Mouse (Mus musculus) forebrain, embryonic 15.5 days (tissue): Measurements from ENCODE around the gene Nfia. TPM values are rescaled to one million over a fixed set of nuclear protein-coding genes. Genes with fewer than 3 reads are reported as not detected.
A peak's percentile ranks its signal among the peaks of the same experiment; 100 is the strongest.

Experiments
- ATAC-seq: fragments of 200-750 bp; cut with Nextera tagmentation; replicated peaks from 2 replicates; pipeline ENCODE4 v1.8.0; 2017; ENCODE audit warnings: mild to moderate bottlenecking, moderate TSS enrichment, moderate library complexity
- H3K27ac ChIP-seq: fragments of 300-500 bp; sonication (generic); replicated peaks from 2 replicates; pipeline ENCODE4 v1.5.1; 2015; ENCODE audit warnings: mild to moderate bottlenecking, inconsistent platforms
- H3K27me3 ChIP-seq: fragments of 300-500 bp; sonication (generic); 2 replicates; pipeline ENCODE4 v1.6.1; 2015; ENCODE audit warnings: inconsistent platforms
- H3K36me3 ChIP-seq: fragments of 300-500 bp; sonication (generic); 2 replicates; pipeline ENCODE4 v1.6.1; 2015; ENCODE audit warnings: mild to moderate bottlenecking, inconsistent platforms
- H3K4me1 ChIP-seq: fragments of 300-500 bp; sonication (generic); 2 replicates; pipeline ENCODE4 v1.6.1; 2015; ENCODE audit warnings: inconsistent platforms
- H3K4me2 ChIP-seq: fragments of 300-500 bp; sonication (generic); replicated peaks from 2 replicates; pipeline ENCODE4 v1.6.1; 2015; ENCODE audit warnings: mild to moderate bottlenecking, inconsistent platforms
- H3K4me3 ChIP-seq: fragments of 300-500 bp; sonication (generic); 2 replicates; pipeline ENCODE4 v1.5.1; 2015; ENCODE audit warnings: mild to moderate bottlenecking, inconsistent platforms
- H3K9ac ChIP-seq: fragments of 300-500 bp; sonication (generic); replicated peaks from 2 replicates; pipeline ENCODE4 v1.6.1; 2015; ENCODE audit warnings: mild to moderate bottlenecking, inconsistent platforms
- H3K9me3 ChIP-seq: fragments of 300-500 bp; sonication (generic); 2 replicates; pipeline ENCODE4 v1.6.1; 2016; ENCODE audit warnings: inconsistent platforms
- WGBS: fragments of 180-500 bp; shearing (Covaris S2); methylation state at CpG from one replicate; pipeline ENCODE4 v1.1.7; 2015; ENCODE audit warnings: mixed read lengths; 5-methylcytosine and 5-hydroxymethylcytosine counted together
- polyA plus RNA-seq: library from polyadenylated mRNA; unstranded; fragments of >200 nt; fragmentation: Nextera tagmentation; extraction: Ambion mirVana; gene quantifications from 2 replicates; pipeline ENCODE4 v1.2.1, GENCODE M21; 2015

Nfia gene
- polyA plus RNA-seq, 1 experiment from 2014 or later, result 98.3 TPM

DNA sequence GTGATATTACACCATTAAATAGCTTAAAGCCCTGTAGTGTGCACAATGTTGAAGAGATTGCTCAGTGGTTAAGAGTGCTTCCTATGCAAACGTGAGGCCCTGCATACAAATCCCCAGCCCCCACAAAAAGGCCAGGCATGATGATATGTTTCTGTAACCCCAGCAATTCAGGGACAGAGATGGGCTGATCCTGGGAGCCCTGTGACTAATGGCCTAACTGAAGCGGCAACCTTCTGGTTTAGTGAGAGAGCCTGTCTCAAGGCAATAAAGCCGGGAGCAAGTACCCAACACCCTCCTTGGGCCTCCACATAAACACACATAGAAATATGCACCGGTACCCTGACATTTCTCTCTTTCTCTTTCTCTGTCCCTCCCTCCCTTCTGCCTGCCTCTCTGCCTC lies 153.1 kb downstream of the Nfia start:
- H3K4me3 ChIP-seq, result no peak overlapping the region
- no peak overlapping the region for H3K9ac ChIP-seq
- no peaks in the 10 kb centered on the region for H3K36me3 ChIP-seq
- H3K4me1 ChIP-seq, result peaks cover 59% of the 10 kb centered on the region
- 43% methylated on average over 4 of the region's 4 CpGs for WGBS
- no peaks in the 10 kb centered on the region for H3K27me3 ChIP-seq
- peak overlapping the region; percentile 52 for H3K27ac ChIP-seq
- no peak overlapping the region for H3K4me2 ChIP-seq
- H3K9me3 ChIP-seq, result no peaks in the 10 kb centered on the region
- ATAC-seq, result no peak

DNA sequence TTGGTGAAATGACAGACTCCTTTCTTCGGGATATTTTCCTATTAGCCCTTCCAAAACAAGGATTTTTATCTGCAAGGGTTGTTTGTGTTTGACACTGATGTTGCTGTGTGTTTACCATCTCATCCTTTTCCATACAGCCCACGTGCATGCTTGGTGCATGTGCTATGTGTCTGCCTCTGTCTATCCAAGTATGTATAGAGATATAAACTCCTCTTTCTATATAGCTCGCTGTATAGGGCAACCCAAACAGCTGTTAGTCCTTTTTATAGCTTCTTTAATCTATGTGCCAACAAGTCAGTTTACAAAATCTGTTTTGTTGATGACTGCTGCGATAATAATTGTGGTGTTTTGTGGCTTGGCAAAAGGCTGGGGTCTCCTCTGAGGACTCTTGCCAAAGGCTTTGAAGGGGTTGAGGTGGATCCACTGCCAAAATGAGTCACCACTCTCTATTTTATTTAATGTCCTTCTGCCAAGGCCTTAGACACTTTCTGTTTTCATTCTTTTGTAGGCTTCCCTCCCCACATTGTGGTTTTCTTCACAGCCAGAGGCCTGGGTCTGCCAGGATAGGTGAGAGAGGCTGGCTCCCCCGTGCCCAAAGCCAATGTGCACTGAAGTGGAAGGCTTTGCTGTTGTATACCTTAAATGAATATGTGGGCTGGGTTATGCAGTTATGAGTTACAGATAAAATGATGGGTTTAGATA lies 154.2 kb downstream of the Nfia start:
- Histone ChIP-seq H3K27ac (peak overlapping the region; percentile 70), H3K4me1 (peaks cover 58% of the 10 kb centered on the region), H3K9me3 (no peaks in the 10 kb centered on the region), H3K27me3 (no peaks in the 10 kb centered on the region), H3K36me3 (no peaks in the 10 kb centered on the region), H3K4me2 (no peak overlapping the region), H3K4me3 (no peak overlapping the region), H3K9ac (no peak overlapping the region)
- WGBS, result 37% methylated on average over 5 of the region's 5 CpGs
- peak; percentile 70 for ATAC-seq

DNA sequence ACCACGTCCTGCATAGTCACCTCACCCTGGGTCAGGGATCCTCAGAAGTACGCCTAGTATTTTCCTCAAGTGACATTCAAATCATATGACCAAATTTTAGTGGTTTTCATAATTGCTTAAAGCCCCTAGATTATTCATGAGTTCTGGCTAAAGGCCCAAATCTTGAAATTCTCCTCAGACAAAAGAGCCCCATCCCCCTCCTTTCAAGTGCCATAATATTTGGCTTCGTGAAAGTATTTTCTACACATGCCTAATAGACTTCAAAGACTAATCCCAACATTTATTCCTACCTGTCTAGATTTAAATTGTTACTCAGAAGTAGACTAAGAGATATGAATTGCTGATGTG lies 154.7 kb downstream of the Nfia start:
- ATAC-seq, result no peak
- H3K4me3 ChIP-seq, result no peak overlapping the region
- WGBS, result 34% methylated on average over 3 of the region's 3 CpGs
- H3K4me1 ChIP-seq, result peaks cover 61% of the 10 kb centered on the region
- no peaks in the 10 kb centered on the region for H3K9me3 ChIP-seq
- H3K4me2 ChIP-seq, result no peak overlapping the region
- no peak overlapping the region for H3K9ac ChIP-seq
- no peaks in the 10 kb centered on the region for H3K27me3 ChIP-seq
- peak overlapping the region; percentile 70 for H3K27ac ChIP-seq
- H3K36me3 ChIP-seq, result no peaks in the 10 kb centered on the region

DNA sequence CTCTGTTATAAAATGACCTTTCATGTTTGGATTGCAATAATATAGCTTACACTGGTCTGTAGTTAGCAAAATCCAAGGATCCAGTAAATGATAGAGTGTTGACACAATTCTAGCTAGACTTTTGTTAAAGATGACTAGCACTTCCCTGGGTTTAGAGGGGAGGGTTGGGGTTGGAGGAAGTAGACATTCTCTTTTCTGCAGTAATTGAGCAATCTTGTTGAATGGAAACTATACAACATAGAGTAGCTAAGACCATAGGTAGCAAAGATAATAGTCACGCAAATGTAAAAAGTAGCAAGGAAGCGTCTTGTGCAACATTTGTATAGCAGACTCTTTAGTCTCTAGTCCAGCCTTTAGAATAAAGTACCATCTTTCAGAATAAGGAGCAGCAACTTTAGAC lies 163.8 kb downstream of the Nfia start:
- H3K9me3 ChIP-seq, result no peaks in the 10 kb centered on the region
- ATAC-seq, result no peak
- H3K27me3 ChIP-seq, result no peaks in the 10 kb centered on the region
- no peak overlapping the region for H3K9ac ChIP-seq
- no peak overlapping the region for H3K4me3 ChIP-seq
- H3K36me3 ChIP-seq, result no peaks in the 10 kb centered on the region
- peaks cover 46% of the 10 kb centered on the region for H3K4me1 ChIP-seq
- 77% methylated on average over 2 of the region's 2 CpGs for WGBS
- no peak overlapping the region for H3K4me2 ChIP-seq
- H3K27ac ChIP-seq, result no peak overlapping the region; the same call in 1 of the 2 replicates

DNA sequence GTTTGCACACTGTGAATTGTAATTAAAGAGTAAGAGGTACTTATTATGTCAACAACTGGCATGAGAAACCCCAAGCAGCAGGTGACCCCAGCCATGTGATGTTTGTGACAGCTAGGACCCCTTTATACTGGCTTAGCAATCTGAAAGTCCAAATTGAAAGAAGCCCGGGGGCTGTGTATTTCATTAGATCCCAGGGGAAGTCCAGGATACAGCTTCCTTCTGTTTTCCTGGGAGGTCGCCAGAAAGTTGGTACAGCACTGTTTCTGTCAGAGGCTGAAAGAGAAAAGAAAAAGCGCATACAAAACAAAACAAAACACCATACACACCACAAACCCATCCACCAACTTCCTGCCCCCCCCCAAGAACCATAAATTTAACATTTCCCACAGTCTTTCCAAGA lies 164.4 kb downstream of the Nfia start:
- no peak overlapping the region for H3K4me2 ChIP-seq
- no peaks in the 10 kb centered on the region for H3K27me3 ChIP-seq
- H3K36me3 ChIP-seq, result no peaks in the 10 kb centered on the region
- WGBS, result 25% methylated on average over 3 of the region's 3 CpGs
- no peak overlapping the region for H3K9ac ChIP-seq
- ATAC-seq, result peak; percentile 75
- H3K9me3 ChIP-seq, result no peaks in the 10 kb centered on the region
- no peak overlapping the region; the same call in 1 of the 2 replicates for H3K27ac ChIP-seq
- H3K4me1 ChIP-seq, result peaks cover 46% of the 10 kb centered on the region
- no peak overlapping the region for H3K4me3 ChIP-seq

DNA sequence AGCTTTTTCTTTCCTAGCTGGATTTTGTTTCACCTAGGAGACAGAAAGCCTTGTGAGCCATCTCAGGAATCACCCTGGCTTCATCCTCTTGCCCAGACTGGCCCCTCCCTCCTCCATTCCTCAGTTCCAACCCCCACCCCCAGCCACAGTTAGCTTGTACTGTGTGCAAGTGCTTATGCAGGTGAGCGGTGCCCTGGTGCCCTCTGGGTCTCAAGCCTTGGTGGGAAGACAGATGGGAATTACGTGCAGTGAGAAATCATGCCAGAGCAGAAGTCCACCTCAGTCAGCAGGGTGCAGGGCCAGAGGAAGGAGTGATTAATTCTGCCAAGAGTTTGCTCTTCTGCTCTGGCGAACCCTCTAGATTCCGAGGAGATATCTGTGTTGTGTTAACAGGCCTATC lies 167.0 kb downstream of the Nfia start:
- 55% methylated on average over 4 of the region's 4 CpGs for WGBS
- no peaks in the 10 kb centered on the region for H3K27me3 ChIP-seq
- H3K27ac ChIP-seq, result no peak overlapping the region
- H3K9ac ChIP-seq, result no peak overlapping the region
- H3K4me1 ChIP-seq, result peaks cover 43% of the 10 kb centered on the region
- ATAC-seq, result no peak
- H3K4me2 ChIP-seq, result no peak overlapping the region
- no peak overlapping the region for H3K4me3 ChIP-seq
- H3K9me3 ChIP-seq, result no peaks in the 10 kb centered on the region
- H3K36me3 ChIP-seq, result no peaks in the 10 kb centered on the region

DNA sequence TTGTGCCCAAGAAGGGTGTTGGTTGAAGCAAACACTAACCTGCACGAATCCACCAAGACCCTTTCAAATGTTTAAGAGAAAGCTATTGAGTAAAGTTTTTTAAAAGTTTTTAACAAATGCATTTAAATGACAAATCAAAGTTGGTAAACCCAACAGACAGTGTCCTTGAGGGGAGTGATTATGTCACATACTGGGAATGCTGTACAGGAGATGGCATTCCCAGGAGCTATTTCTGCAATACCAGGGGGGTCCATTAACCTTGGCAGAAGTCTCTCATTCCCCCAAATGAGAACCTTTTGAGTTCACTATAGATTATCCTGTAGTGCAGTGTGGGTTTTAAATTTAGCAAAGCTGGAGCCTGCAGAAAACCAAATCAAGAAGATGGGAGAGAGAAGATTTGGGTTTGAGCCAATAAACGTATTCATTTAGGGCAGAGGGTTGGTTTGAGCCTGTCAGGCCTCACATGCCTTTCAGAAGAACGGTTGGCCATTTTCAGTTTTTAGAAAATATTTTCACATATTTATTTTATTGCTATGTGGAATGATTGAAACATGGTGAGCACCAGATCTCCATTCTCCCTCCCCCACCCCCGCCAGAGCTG lies 167.5 kb downstream of the Nfia start:
- no peak overlapping the region for H3K27ac ChIP-seq
- 69% methylated on average over 4 of the region's 4 CpGs for WGBS
- H3K4me2 ChIP-seq, result no peak overlapping the region
- H3K27me3 ChIP-seq, result no peaks in the 10 kb centered on the region
- ATAC-seq, result no peak
- no peaks in the 10 kb centered on the region for H3K36me3 ChIP-seq
- peaks cover 40% of the 10 kb centered on the region for H3K4me1 ChIP-seq
- no peak overlapping the region for H3K9ac ChIP-seq
- H3K4me3 ChIP-seq, result no peak overlapping the region
- no peaks in the 10 kb centered on the region for H3K9me3 ChIP-seq

DNA sequence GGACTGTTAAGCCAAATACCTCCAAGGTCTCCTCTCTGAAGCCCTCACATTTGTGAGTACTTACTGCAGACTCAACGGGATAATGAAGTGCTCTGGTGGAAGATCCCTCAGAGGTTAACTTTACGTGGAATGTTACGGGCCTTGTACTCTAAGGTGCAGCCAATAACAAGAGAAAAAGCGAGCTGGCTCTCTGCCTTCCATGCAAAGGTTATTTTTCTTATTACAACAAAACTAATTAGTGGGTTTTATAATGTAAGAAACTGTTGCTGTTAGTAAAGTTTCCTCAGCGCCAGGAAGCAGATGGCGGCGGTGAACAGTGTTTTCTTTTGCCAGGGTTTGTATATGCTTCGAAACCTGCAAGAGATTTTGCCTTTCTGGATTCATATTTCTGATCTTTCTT lies 169.1 kb downstream of the Nfia start:
- Histone ChIP-seq H3K9ac (no peak overlapping the region), H3K4me1 (peaks cover 26% of the 10 kb centered on the region), H3K4me3 (no peak overlapping the region)

DNA sequence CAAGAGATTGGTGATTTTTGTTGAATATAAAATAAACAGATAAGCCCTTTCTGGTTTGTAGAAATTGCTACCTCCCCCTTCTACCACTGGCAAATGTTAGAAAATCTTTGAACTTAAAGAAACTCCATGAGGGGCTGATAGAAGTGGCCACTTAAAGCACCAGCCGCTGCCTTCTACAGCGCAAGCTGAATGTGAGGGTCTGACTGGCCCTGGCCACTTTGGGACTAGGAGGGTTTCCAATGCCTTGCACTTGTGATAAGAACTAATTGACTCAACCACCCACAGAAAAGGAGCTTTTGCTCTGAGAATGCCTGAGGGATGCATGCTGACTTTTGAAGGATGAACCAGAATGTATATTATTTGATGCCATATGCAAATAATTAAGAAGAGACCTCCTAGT lies 171.8 kb downstream of the Nfia start:
- no peak overlapping the region for H3K4me2 ChIP-seq
- H3K9ac ChIP-seq, result no peak overlapping the region
- H3K36me3 ChIP-seq, result no peaks in the 10 kb centered on the region
- H3K27me3 ChIP-seq, result no peaks in the 10 kb centered on the region
- no peak for ATAC-seq
- H3K4me1 ChIP-seq, result peaks cover 35% of the 10 kb centered on the region
- no peak overlapping the region for H3K4me3 ChIP-seq
- 84% methylated on average over 2 of the region's 2 CpGs for WGBS
- H3K9me3 ChIP-seq, result no peaks in the 10 kb centered on the region
- no peak overlapping the region for H3K27ac ChIP-seq

More for the DNA sequence above, 169.1 kb downstream of the Nfia start:
- no peak for ATAC-seq
- no peak overlapping the region for H3K4me2 ChIP-seq
- no peaks in the 10 kb centered on the region for H3K9me3 ChIP-seq
- H3K36me3 ChIP-seq, result no peaks in the 10 kb centered on the region
- no peaks in the 10 kb centered on the region for H3K27me3 ChIP-seq
- H3K27ac ChIP-seq, result no peak overlapping the region
- WGBS, result 56% methylated on average over 8 of the region's 8 CpGs

DNA sequence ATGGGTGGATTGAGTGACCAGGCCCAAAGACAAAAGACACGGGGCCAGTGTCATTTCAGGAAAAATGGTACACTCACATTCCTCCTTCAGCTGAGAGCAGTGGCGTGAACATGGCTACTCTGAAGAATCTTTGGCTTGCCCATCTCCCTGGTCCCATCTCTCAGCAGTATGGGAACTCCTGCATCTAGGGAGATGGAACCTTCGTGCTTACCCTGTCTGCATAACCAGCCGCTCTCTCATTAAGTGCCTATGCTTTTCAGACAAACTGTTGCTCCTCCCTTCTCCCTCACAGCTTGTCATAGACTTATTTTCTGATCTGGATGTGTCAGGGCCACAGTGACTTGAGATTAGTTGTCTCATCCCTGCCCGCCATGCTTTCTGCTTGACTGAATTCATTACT lies 174.9 kb downstream of the Nfia start:
- no peak overlapping the region for H3K4me2 ChIP-seq
- H3K9me3 ChIP-seq, result no peaks in the 10 kb centered on the region
- WGBS, result 47% methylated on average over 5 of the region's 5 CpGs
- ATAC-seq, result no peak
- H3K36me3 ChIP-seq, result no peaks in the 10 kb centered on the region
- peak overlapping the region; percentile 16 for H3K27ac ChIP-seq
- peaks cover 41% of the 10 kb centered on the region for H3K4me1 ChIP-seq
- H3K27me3 ChIP-seq, result no peaks in the 10 kb centered on the region
- no peak overlapping the region for H3K9ac ChIP-seq
- H3K4me3 ChIP-seq, result no peak overlapping the region

DNA sequence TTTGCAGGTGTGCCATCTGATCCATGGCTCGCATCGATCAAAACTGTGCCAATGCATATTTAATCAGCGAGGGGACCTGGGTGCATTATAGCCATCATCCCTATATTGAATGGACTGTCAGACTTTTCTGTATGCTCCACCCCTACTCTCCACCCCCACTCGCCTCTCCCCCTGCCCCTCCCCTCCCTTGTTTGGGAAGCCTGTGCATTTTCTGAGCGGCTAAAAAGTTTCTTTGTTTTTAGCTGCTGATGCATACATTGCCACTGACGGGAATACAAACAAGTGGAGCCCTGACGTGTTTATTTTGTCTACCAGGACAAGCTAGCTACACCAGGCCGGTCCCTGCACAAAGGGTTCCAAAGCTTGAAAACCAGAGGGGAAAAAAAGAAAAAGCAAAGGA lies 175.7 kb downstream of the Nfia start:
- WGBS, result 4% methylated on average over 8 of the region's 8 CpGs
- Histone ChIP-seq H3K9ac (no peak overlapping the region), H3K4me2 (no peak overlapping the region), H3K36me3 (no peaks in the 10 kb centered on the region), H3K4me3 (no peak overlapping the region), H3K4me1 (peaks cover 45% of the 10 kb centered on the region), H3K9me3 (no peaks in the 10 kb centered on the region), H3K27me3 (no peaks in the 10 kb centered on the region), H3K27ac (peak overlapping the region; percentile 16)
- ATAC-seq, result peak; percentile 68

DNA sequence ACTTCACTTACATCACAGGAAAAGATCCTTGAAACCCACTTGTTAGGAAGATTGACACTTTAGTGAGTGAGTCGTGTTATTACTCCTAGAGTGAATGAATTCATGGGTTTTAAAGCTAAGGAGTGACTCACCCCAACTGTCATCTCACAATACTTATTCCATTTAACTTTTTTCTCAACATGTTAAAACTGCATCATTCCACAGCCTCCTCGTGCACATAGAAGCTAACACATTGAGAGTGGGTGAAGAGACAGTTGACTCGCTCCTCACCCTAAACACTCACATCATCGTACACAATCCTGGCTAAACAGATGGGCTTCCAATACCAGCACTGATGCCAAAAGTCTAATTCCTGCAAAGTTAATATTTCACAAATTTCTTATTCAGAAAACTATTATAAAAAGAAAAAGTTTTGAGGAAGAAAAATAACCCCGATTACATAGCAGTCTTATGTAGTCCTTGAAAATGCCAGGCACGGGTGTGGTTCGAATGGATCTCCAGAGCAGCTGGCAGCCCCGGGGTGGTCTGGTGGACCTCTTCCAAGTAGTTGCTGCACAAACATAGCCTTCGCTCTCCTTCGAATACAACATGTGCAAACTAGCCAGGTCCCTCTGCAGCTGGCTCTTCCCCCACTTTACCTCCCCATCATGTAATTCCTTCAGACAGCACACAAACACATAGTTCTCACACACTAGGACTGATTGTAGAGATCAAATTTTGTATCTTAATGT lies 178.0 kb downstream of the Nfia start:
- Histone ChIP-seq H3K4me1 (peaks cover 53% of the 10 kb centered on the region), H3K9me3 (no peaks in the 10 kb centered on the region), H3K9ac (no peak overlapping the region), H3K27me3 (no peaks in the 10 kb centered on the region), H3K27ac (no peak overlapping the region), H3K36me3 (no peaks in the 10 kb centered on the region), H3K4me2 (no peak overlapping the region), H3K4me3 (no peak overlapping the region)
- 43% methylated on average over 10 of the region's 10 CpGs for WGBS
- ATAC-seq, result no peak
